Mouse (Mus musculus) intestine, embryonic 15.5 days (tissue): Measurements from ENCODE around the gene Hnf1a. TPM values are rescaled to one million over a fixed set of nuclear protein-coding genes. Genes with fewer than 3 reads are reported as not detected.
A peak's percentile ranks its signal among the peaks of the same experiment; 100 is the strongest.

Experiments used
- ATAC-seq: fragments of 200-750 bp; cut with Nextera tagmentation; 2 replicates; pipeline ENCODE4 v1.8.0; 2017; ENCODE audit warnings: moderate TSS enrichment, moderate library complexity
- H3K27ac ChIP-seq: fragments of 300-500 bp; sonication (generic); 2 replicates; pipeline ENCODE4 v1.5.1; 2015; ENCODE audit warnings: mild to moderate bottlenecking, inconsistent platforms
- H3K27me3 ChIP-seq: fragments of 300-500 bp; sonication (generic); replicated peaks from 2 replicates; pipeline ENCODE4 v1.6.1; 2015; ENCODE audit warnings: inconsistent platforms
- H3K36me3 ChIP-seq: fragments of 300-500 bp; sonication (generic); 2 replicates; pipeline ENCODE4 v1.6.1; 2015; ENCODE audit warnings: inconsistent platforms
- H3K4me1 ChIP-seq: fragments of 300-500 bp; sonication (generic); replicated peaks from 2 replicates; pipeline ENCODE4 v1.6.1; 2015; ENCODE audit warnings: inconsistent platforms
- H3K4me2 ChIP-seq: fragments of 300-500 bp; sonication (generic); replicated peaks from 2 replicates; pipeline ENCODE4 v1.6.1; 2015; ENCODE audit warnings: mild to moderate bottlenecking, inconsistent platforms
- H3K4me3 ChIP-seq: fragments of 300-500 bp; sonication (generic); replicated peaks from 2 replicates; pipeline ENCODE4 v1.5.1; 2015; ENCODE audit warnings: inconsistent platforms
- H3K9ac ChIP-seq: fragments of 300-500 bp; sonication (generic); 2 replicates; pipeline ENCODE4 v1.6.1; 2015; ENCODE audit warnings: inconsistent platforms
- H3K9me3 ChIP-seq: fragments of 300-500 bp; sonication (generic); 2 replicates; pipeline ENCODE4 v1.6.1; 2016; ENCODE audit warnings: inconsistent platforms
- WGBS: fragments of 180-500 bp; shearing (Covaris S2); methylation state at CpG from one replicate; pipeline ENCODE4 v1.1.7; 2015; 5-methylcytosine and 5-hydroxymethylcytosine counted together
- polyA plus RNA-seq: library from polyadenylated mRNA; unstranded; fragments of >200 nt; fragmentation: Nextera tagmentation; extraction: Ambion mirVana; gene quantifications from 2 replicates; pipeline ENCODE4 v1.2.1, GENCODE M21; 2015

The Hnf1a gene
- polyA plus RNA-seq, 1 experiment from 2014 or later: 18.0 TPM

- WGBS: 89% methylated on average over 5 of the region's 5 CpGs
- no peak overlapping the region for H3K4me3 ChIP-seq
- ATAC-seq: no peak
- H3K4me1 ChIP-seq: peaks cover 9% of the 10 kb centered on the region
- H3K9ac ChIP-seq: no peak overlapping the region
- no peak overlapping the region for H3K4me2 ChIP-seq
- H3K9me3 ChIP-seq: no peaks in the 10 kb centered on the region
- no peaks in the 10 kb centered on the region for H3K36me3 ChIP-seq
- no peaks in the 10 kb centered on the region for H3K27me3 ChIP-seq
- H3K27ac ChIP-seq: no peak overlapping the region
Measured at GRCm38 (mm10) chr5:115007768-115008167, 36.9 kb upstream of the Hnf1a start.

- 73% methylated on average over 13 of the region's 13 CpGs for WGBS
- no peaks in the 10 kb centered on the region for H3K4me1 ChIP-seq
- no peak for ATAC-seq
- H3K4me3 ChIP-seq: no peak overlapping the region
- H3K9ac ChIP-seq: no peak overlapping the region
- H3K4me2 ChIP-seq: no peak overlapping the region
- H3K9me3 ChIP-seq: no peaks in the 10 kb centered on the region
- H3K27me3 ChIP-seq: no peaks in the 10 kb centered on the region
- no peak overlapping the region for H3K27ac ChIP-seq
- no peaks in the 10 kb centered on the region for H3K36me3 ChIP-seq
Measured at GRCm38 (mm10) chr5:115003224-115003873, 32.5 kb upstream of the Hnf1a start.

GRCm38 (mm10) chr5:115002781-115003180, 31.9 kb upstream of the Hnf1a start:
- Histone ChIP-seq H3K9me3 (no peaks in the 10 kb centered on the region), H3K4me2 (no peak overlapping the region)

GRCm38 (mm10) chr5:115001464-115001863, 30.6 kb upstream of the Hnf1a start:
- Histone ChIP-seq H3K4me2 (no peak overlapping the region), H3K27me3 (no peaks in the 10 kb centered on the region), H3K9me3 (no peaks in the 10 kb centered on the region), H3K4me1 (no peaks in the 10 kb centered on the region), H3K4me3 (no peak overlapping the region), H3K36me3 (no peaks in the 10 kb centered on the region), H3K27ac (no peak overlapping the region), H3K9ac (no peak overlapping the region)
- WGBS: 84% methylated on average over 8 of the region's 8 CpGs
- no peak for ATAC-seq

More at GRCm38 (mm10) chr5:115002781-115003180, 31.9 kb upstream of the Hnf1a start:
- Histone ChIP-seq H3K36me3 (no peaks in the 10 kb centered on the region), H3K27me3 (no peaks in the 10 kb centered on the region), H3K9ac (no peak overlapping the region), H3K27ac (no peak overlapping the region), H3K4me1 (no peaks in the 10 kb centered on the region), H3K4me3 (no peak overlapping the region)
- WGBS: 51% methylated on average over 6 of the region's 6 CpGs
- no peak for ATAC-seq

- no peaks in the 10 kb centered on the region for H3K4me1 ChIP-seq
- H3K9me3 ChIP-seq: no peaks in the 10 kb centered on the region
- 61% methylated on average over 2 of the region's 2 CpGs for WGBS
- ATAC-seq: no peak
- no peak overlapping the region for H3K9ac ChIP-seq
- H3K4me3 ChIP-seq: no peak overlapping the region
- no peaks in the 10 kb centered on the region for H3K36me3 ChIP-seq
- H3K27ac ChIP-seq: no peak overlapping the region
- no peak overlapping the region for H3K4me2 ChIP-seq
- H3K27me3 ChIP-seq: no peaks in the 10 kb centered on the region
Measured at GRCm38 (mm10) chr5:115000503-115000902, 29.6 kb upstream of the Hnf1a start.

DNA sequence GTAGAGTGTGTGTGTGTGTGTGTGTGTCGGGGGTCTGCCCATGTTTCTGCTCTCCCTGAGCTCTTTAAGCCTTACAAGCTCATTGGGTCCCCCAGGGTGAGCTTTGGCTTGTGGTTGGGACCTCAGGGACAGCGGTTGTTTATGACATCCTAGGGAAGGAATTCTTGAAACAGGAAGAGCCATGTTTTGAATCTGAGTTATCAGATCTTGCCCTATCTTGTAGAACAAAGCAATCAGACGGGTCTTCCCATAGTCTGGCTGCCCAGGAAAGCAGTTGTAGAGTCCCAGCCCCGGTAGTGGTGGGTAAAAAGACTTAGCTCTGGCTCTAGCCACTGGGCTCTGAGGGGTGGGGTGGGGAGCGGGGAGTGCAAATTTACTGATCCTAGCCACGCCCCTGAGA, 26.4 kb upstream of the Hnf1a start:
- Histone ChIP-seq H3K4me2 (no peak overlapping the region), H3K4me3 (no peak overlapping the region), H3K36me3 (no peaks in the 10 kb centered on the region), H3K9me3 (no peaks in the 10 kb centered on the region), H3K27me3 (no peaks in the 10 kb centered on the region), H3K4me1 (no peaks in the 10 kb centered on the region), H3K9ac (no peak overlapping the region), H3K27ac (no peak overlapping the region)
- ATAC-seq: no peak
- WGBS: 56% methylated on average over 6 of the region's 6 CpGs

GRCm38 (mm10) chr5:114996447-114996846, 25.6 kb upstream of the Hnf1a start:
- ATAC-seq: no peak
- Histone ChIP-seq H3K36me3 (no peaks in the 10 kb centered on the region), H3K4me2 (no peak overlapping the region), H3K4me1 (no peaks in the 10 kb centered on the region), H3K27ac (no peak overlapping the region), H3K9me3 (no peaks in the 10 kb centered on the region), H3K9ac (no peak overlapping the region), H3K27me3 (no peaks in the 10 kb centered on the region), H3K4me3 (no peak overlapping the region)
- WGBS: 83% methylated on average over 16 of the region's 16 CpGs

GRCm38 (mm10) chr5:114985074-114985473, 14.2 kb upstream of the Hnf1a start:
- H3K9ac ChIP-seq: no peak overlapping the region
- H3K27ac ChIP-seq: no peak overlapping the region
- H3K36me3 ChIP-seq: no peaks in the 10 kb centered on the region
- peaks cover 9% of the 10 kb centered on the region for H3K4me1 ChIP-seq
- peak; percentile 54 for ATAC-seq
- no peaks in the 10 kb centered on the region for H3K9me3 ChIP-seq
- no peaks in the 10 kb centered on the region for H3K27me3 ChIP-seq
- H3K4me3 ChIP-seq: no peak overlapping the region
- H3K4me2 ChIP-seq: no peak overlapping the region

GRCm38 (mm10) chr5:114982001-114982400, 11.1 kb upstream of the Hnf1a start:
- no peak overlapping the region for H3K4me3 ChIP-seq
- 59% methylated on average over 15 of the region's 15 CpGs for WGBS
- H3K4me1 ChIP-seq: peaks cover 17% of the 10 kb centered on the region
- ATAC-seq: no peak
- no peak overlapping the region for H3K27ac ChIP-seq
- no peak overlapping the region for H3K9ac ChIP-seq
- no peaks in the 10 kb centered on the region for H3K27me3 ChIP-seq
- no peaks in the 10 kb centered on the region for H3K36me3 ChIP-seq
- H3K9me3 ChIP-seq: no peaks in the 10 kb centered on the region
- no peak overlapping the region for H3K4me2 ChIP-seq

- 40% methylated on average over 16 of the region's 16 CpGs for WGBS
- Histone ChIP-seq H3K9ac (peak overlapping the region; percentile 23; the same call in 1 of the 2 replicates), H3K36me3 (no peaks in the 10 kb centered on the region), H3K9me3 (no peaks in the 10 kb centered on the region), H3K4me1 (peaks cover 17% of the 10 kb centered on the region), H3K4me2 (peak overlapping the region; percentile 75), H3K27ac (peak overlapping the region; percentile 39; the same call in 1 of the 2 replicates), H3K4me3 (peak overlapping the region; percentile 36), H3K27me3 (no peaks in the 10 kb centered on the region)
- ATAC-seq: peak; percentile 5; the same call in 1 of the 2 replicates
Measured at GRCm38 (mm10) chr5:114980122-114980748, 9.3 kb upstream of the Hnf1a start.

GRCm38 (mm10) chr5:114979250-114980121, 8.6 kb upstream of the Hnf1a start:
- peak; percentile 58 for ATAC-seq

GRCm38 (mm10) chr5:114978888-114979249, 8.0 kb upstream of the Hnf1a start:
- H3K9ac ChIP-seq: no peak overlapping the region
- H3K36me3 ChIP-seq: no peaks in the 10 kb centered on the region
- H3K4me3 ChIP-seq: peak overlapping the region; percentile 36; the same call in 1 of the 2 replicates
- no peaks in the 10 kb centered on the region for H3K27me3 ChIP-seq
- ATAC-seq: peak; percentile 59
- peak overlapping the region; percentile 39; the same call in 1 of the 2 replicates for H3K27ac ChIP-seq
- 4% methylated on average over 6 of the region's 6 CpGs for WGBS
- no peaks in the 10 kb centered on the region for H3K9me3 ChIP-seq
- peaks cover 12% of the 10 kb centered on the region for H3K4me1 ChIP-seq
- peak overlapping the region; percentile 75 for H3K4me2 ChIP-seq

More at GRCm38 (mm10) chr5:114979250-114980121, 8.6 kb upstream of the Hnf1a start:
- no peaks in the 10 kb centered on the region for H3K27me3 ChIP-seq
- peak overlapping the region; percentile 23 for H3K9ac ChIP-seq
- no peaks in the 10 kb centered on the region for H3K36me3 ChIP-seq
- H3K4me1 ChIP-seq: peaks cover 14% of the 10 kb centered on the region
- H3K27ac ChIP-seq: peak overlapping the region; percentile 39
- 12% methylated on average over 32 of the region's 32 CpGs for WGBS
- H3K4me3 ChIP-seq: peak overlapping the region; percentile 36
- peak overlapping the region; percentile 75 for H3K4me2 ChIP-seq
- no peaks in the 10 kb centered on the region for H3K9me3 ChIP-seq
